Mouse (Mus musculus): ENCODE data around the gene Vmn2r-ps130. TPM values are rescaled to one million over a fixed set of nuclear protein-coding genes. Genes with fewer than 3 reads are reported as not detected.
"Not testable (repeated sequence)": the region's sequence is repeated elsewhere in the genome, so short reads cannot be mapped to it uniquely, and the experiment has no call there.

Vmn2r-ps130 gene
- not detected in 2 replicates for polyA plus RNA-seq (2012; rRNA removed)

DNA sequence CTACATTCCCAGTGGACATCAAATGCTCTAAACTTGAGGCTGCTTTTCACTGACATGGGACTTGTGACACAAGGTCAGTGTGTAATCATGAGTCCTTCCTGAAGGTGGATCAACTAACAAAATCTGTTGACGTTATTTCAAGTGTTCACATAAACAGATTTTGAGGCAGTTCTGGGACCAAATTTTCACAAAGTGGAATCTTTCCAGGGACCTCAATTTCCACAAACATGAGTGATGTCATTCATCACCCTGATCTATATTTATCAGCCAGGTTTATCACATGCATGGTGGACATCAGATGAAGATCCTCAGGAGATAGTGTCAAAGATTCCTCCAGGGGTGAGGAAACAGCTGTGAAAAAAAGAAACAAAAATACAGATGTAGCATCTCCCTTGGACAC lies at the start of gene Vmn2r-ps130:
TSS of gene Vmn2r-ps130 (plus strand) at position 301 of the 400 bp plus-strand sequence.
- DNase-seq (ENCODE audit: low spot score): not testable (repeated sequence)

Other genes starting within 250 kb of the Vmn2r-ps130 start
- gene Zfp945, start 194.0 kb upstream of the Vmn2r-ps130 start, polyA plus RNA-seq (2012; rRNA removed): 11.6 and 13.4 TPM in 2 replicates
- gene Vmn2r113, start 118.2 kb upstream of the Vmn2r-ps130 start, polyA plus RNA-seq (2012; rRNA removed): not detected in 2 replicates
- 5.3 and 5.4 TPM in 2 replicates for gene Zfp40, start 132.1 kb downstream of the Vmn2r-ps130 start, polyA plus RNA-seq (2012; rRNA removed)

Data from urinary bladder, adult 2 months (tissue).